Mouse (Mus musculus) liver, embryonic 11.5 days (tissue): ENCODE results near the gene Lpar4. TPM values are rescaled to one million over a fixed set of nuclear protein-coding genes. Genes with fewer than 3 reads are reported as not detected.
A peak's percentile ranks its signal among the peaks of the same experiment; 100 is the strongest.

Experiments
- ATAC-seq: fragments of 200-750 bp; cut with Nextera tagmentation; replicated peaks from 2 replicates; pipeline ENCODE4 v1.8.0; 2017; ENCODE audit warnings: moderate number of reproducible peaks, mild to moderate bottlenecking, moderate TSS enrichment, moderate library complexity; ENCODE audit not compliant: low FRiP score
- DNase-seq: peaks from one replicate; pipeline ENCODE4 v3.0.0-alpha.2; 2017; ENCODE audit warnings: low spot score
- H3K27ac ChIP-seq: fragments of 300-500 bp; sonication (generic); 2 replicates; pipeline ENCODE4 v1.5.1; 2014; ENCODE audit warnings: mild to moderate bottlenecking, low read depth, low read length, control low read depth
- H3K27me3 ChIP-seq: fragments of 300-500 bp; sonication (generic); replicated peaks from 2 replicates; pipeline ENCODE4 v1.6.1; 2014; ENCODE audit warnings: low read length, mixed read lengths; ENCODE audit not compliant: control insufficient read depth, insufficient read depth
- H3K36me3 ChIP-seq: fragments of 300-500 bp; sonication (generic); 2 replicates; pipeline ENCODE4 v1.6.1; 2014; ENCODE audit warnings: mild to moderate bottlenecking, low read length, moderate library complexity, mixed read lengths; ENCODE audit not compliant: control insufficient read depth, insufficient read depth
- H3K4me1 ChIP-seq: fragments of 300-500 bp; sonication (generic); replicated peaks from 2 replicates; pipeline ENCODE4 v1.6.1; 2014; ENCODE audit warnings: low read length, mixed read lengths; ENCODE audit not compliant: control insufficient read depth, insufficient read depth
- H3K4me2 ChIP-seq: fragments of 300-500 bp; sonication (generic); 2 replicates; pipeline ENCODE4 v1.6.1; 2014; ENCODE audit warnings: mild to moderate bottlenecking, control low read depth, moderate library complexity
- H3K4me3 ChIP-seq: fragments of 300-500 bp; sonication (generic); 2 replicates; pipeline ENCODE4 v1.5.1; 2014; ENCODE audit warnings: low read depth, low read length, control low read depth
- H3K9ac ChIP-seq: fragments of 300-500 bp; sonication (generic); 2 replicates; pipeline ENCODE4 v1.6.1; 2014; ENCODE audit warnings: low read depth, low read length, control low read depth
- H3K9me3 ChIP-seq: fragments of 300-500 bp; sonication (generic); 2 replicates; pipeline ENCODE4 v1.6.1; 2016; ENCODE audit warnings: low read length, inconsistent platforms, mixed read lengths; ENCODE audit not compliant: control insufficient read depth
- WGBS: fragments of 180-500 bp; shearing (Covaris S2); extraction: QIAGEN DNeasy Blood & Tissue Kit; methylation state at CpG from one replicate; pipeline ENCODE4 v1.1.7; 2014; 5-methylcytosine and 5-hydroxymethylcytosine counted together
- polyA plus RNA-seq: library from polyadenylated mRNA; unstranded; fragments of >200 nt; fragmentation: Nextera tagmentation; extraction: Ambion mirVana; gene quantifications from 2 replicates; pipeline ENCODE4 v1.2.1, GENCODE M21; 2014

Lpar4 gene
- polyA plus RNA-seq = 9.9 and 12.0 TPM in 2 replicates

DNA sequence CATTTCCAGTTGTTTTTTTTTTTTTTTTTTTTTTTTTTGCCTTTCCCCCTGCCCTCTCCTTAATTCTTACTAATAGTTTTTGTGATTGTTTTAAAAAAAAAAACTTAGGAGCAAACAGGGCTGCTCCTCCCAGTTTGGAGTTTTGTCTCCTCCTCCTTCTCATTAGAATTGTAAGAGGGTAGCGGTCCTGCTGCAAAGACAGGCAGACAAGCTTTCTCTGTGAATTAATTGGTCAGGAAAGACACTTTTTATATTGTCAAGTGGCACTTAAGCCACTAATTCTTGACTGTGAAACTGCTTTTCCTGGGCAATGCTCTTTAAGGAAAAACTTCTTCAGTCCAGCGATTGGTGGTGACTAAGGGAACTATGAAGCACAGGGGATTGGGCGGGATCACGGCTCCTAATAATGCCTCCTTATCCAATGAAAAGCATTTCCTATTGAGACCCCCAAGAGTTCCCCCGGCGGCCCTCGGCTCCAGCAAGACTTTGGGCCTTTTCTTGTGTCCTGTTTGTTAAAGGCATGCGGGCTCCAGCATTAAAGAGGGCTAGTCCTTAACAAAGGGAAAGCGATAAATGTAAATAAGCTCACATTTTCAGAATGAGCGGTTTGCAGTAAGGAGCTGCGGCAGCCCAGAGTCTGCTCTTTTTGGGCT is at the start of gene Lpar4:
Gene Lpar4 (plus strand): TSS at position 451 of the 653 bp plus-strand sequence.
- Histone ChIP-seq H3K9ac (0 out of 2 replicates have a peak within 1 kb of the TSS, but pooled peaks have one; percentile 25), H3K4me3 (peak within 1 kb of the TSS; percentile 43), H3K9me3 (no peaks in the 10 kb centered on the region), H3K4me2 (peak within 1 kb of the TSS; percentile 57), H3K4me1 (no peaks in the 10 kb centered on the region), H3K27me3 (no peaks in the 10 kb centered on the region), H3K36me3 (no peaks in the 10 kb centered on the region), H3K27ac (no peak within 1 kb of the TSS)
- peak; percentile 37 for DNase-seq
- no peak; the same call in 1 of the 2 replicates for ATAC-seq
- 13% methylated on average over 11 of the region's 11 CpGs for WGBS

DNA sequence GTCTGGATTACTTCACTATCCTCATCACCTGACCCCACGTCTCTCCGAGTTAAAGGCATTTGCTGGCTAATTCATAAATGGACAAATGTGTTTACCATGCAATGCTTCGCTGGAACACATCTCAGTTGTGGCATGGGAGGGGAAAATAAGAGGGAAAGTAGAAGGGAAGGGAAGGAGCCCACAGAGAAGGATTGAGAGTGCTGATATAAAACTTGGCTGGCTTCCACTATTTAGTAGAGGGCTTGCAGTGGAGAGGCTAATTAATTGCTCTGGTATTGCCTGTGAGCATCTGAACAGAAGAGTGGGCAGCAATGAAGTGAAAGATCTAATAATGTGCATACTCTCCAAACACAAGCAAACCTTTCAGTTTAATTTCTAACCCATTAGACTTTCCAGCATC is 49.0 kb upstream of the Lpar4 start:
- WGBS = 56% methylated on average over 3 of the region's 3 CpGs
- Histone ChIP-seq H3K4me3 (no peak overlapping the region), H3K4me1 (no peaks in the 10 kb centered on the region), H3K9me3 (no peaks in the 10 kb centered on the region), H3K36me3 (no peaks in the 10 kb centered on the region), H3K9ac (no peak overlapping the region), H3K27me3 (no peaks in the 10 kb centered on the region), H3K4me2 (no peak overlapping the region), H3K27ac (no peak overlapping the region)
- DNase-seq (no peak), ATAC-seq (no peak)

DNA sequence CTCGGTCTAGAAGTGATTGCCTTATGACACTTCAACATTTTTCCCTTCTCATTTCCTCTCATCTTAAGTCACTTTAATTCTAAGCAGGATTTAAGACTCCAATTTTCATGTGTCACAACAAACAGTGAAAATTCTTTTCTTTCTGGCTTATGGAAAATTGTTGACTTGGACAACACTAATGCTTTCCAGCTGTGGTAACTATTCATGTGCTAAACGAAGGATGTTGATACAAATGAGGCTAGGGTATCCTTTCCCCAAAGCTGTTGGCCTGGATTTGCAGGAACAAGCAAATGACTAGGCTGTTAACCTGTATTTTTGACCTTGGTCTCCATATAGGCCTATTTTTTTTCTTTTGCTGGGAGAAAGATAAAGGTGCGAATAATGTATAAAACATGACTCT is 48.5 kb upstream of the Lpar4 start:
- H3K9me3 ChIP-seq = no peaks in the 10 kb centered on the region
- no peaks in the 10 kb centered on the region for H3K4me1 ChIP-seq
- H3K9ac ChIP-seq = no peak overlapping the region
- no peak overlapping the region for H3K4me3 ChIP-seq
- WGBS = 47% methylated on average over 3 of the region's 3 CpGs
- no peaks in the 10 kb centered on the region for H3K36me3 ChIP-seq
- no peak for ATAC-seq
- no peak overlapping the region for H3K4me2 ChIP-seq
- DNase-seq = no peak
- H3K27me3 ChIP-seq = no peaks in the 10 kb centered on the region
- no peak overlapping the region for H3K27ac ChIP-seq

DNA sequence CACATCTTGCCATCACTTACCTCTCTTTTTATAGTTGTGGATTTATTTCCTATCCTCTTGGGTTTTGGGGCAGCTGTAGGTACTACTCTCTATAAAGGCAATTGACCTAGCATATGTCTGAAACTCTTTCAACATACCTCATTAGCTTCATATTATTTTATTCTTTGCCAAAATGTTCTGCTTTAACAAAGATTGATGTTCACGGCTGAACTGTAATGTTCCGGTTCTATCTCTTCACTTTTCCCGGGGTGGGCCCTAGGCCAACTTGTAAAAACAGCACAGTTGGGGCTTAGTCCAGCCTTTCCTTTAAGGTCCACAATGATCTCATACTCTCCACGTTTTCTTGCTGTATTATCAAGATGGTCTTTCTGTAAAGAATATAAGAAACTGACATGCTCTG is 48.1 kb upstream of the Lpar4 start:
- no peak overlapping the region for H3K4me3 ChIP-seq
- no peaks in the 10 kb centered on the region for H3K4me1 ChIP-seq
- H3K27ac ChIP-seq = no peak overlapping the region
- H3K27me3 ChIP-seq = no peaks in the 10 kb centered on the region
- DNase-seq (no peak), ATAC-seq (no peak)
- 64% methylated on average over 4 of the region's 4 CpGs for WGBS
- H3K36me3 ChIP-seq = no peaks in the 10 kb centered on the region
- H3K9me3 ChIP-seq = no peaks in the 10 kb centered on the region
- H3K4me2 ChIP-seq = no peak overlapping the region
- H3K9ac ChIP-seq = no peak overlapping the region

DNA sequence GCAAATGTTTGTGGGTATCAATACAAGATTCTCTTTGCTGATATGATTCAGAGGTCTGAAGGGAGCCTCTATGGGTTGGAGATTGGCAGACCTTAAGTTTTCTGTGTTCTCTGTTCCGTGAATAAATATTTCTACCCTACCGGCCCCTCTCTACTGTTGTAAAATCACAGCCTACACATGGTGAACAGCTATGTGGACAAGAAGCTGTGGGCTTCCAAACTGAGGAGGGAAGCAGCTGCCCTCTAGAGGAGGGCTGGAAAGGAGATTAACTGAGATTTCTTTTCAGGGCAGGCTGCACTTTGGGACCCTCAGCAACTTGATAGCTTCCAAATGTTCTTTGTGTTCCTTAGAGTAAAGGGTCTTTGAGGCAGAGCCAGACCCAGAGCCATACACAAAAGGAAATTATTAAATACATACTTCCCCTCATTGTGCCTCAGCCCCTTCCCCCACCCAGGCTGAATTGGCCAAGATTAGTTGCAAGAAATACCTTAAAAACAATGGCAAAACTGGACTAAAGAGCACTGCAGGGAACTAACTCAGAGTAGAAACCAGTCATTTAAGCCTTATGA is 22.6 kb upstream of the Lpar4 start:
- Histone ChIP-seq H3K36me3 (no peaks in the 10 kb centered on the region), H3K4me2 (no peak overlapping the region), H3K4me1 (no peaks in the 10 kb centered on the region), H3K9me3 (no peaks in the 10 kb centered on the region), H3K27me3 (no peaks in the 10 kb centered on the region), H3K27ac (no peak overlapping the region), H3K4me3 (no peak overlapping the region), H3K9ac (no peak overlapping the region)
- 70% methylated on average over 2 of the region's 2 CpGs for WGBS
- ATAC-seq (no peak), DNase-seq (no peak)

DNA sequence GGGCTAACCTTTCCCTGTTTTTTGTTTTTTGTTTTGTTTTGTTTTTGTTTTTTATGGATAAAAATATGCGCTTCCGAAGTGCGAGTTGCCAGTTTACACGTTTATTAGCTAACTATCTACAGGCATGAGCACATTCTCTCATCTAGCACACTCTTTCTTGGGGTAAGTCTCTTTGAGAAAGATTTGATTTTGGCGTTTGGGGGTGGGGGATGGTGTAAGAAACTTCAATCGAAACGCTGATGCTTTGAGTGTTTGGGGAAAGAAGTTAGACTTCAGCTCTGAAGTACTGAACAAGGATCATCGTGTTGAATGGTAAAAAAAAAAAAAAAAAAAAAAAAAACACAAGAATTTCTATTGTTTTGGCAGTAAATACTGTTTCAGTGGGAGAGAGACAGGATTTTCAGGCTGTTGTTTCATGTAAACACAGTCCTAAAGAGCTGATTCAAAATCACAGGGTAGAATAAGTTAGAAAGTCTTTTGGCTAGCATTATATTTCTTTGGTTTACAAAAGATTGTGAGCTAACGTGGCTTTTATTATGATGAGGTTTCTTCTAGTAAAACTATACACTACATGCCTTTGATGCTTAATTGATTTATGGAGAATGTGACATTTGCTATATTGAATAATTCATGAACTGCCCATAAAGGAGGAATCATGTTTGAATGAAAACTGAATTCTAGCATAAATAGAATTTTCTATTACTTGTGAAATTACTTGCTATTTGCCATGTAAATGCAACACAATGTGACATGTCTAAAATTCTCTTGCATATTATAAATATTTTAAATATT is 599 bp downstream of the Lpar4 start:
- H3K4me2 ChIP-seq = peak overlapping the region; percentile 57
- no peaks in the 10 kb centered on the region for H3K4me1 ChIP-seq
- 0 out of 2 replicates have a peak overlapping the region, but pooled peaks have one; percentile 25 for H3K9ac ChIP-seq
- 9% methylated on average over 9 of the region's 9 CpGs for WGBS
- DNase-seq = no peak
- H3K27me3 ChIP-seq = no peaks in the 10 kb centered on the region
- H3K36me3 ChIP-seq = no peaks in the 10 kb centered on the region
- H3K27ac ChIP-seq = no peak overlapping the region
- H3K9me3 ChIP-seq = no peaks in the 10 kb centered on the region
- ATAC-seq = no peak
- H3K4me3 ChIP-seq = peak overlapping the region; percentile 43

DNA sequence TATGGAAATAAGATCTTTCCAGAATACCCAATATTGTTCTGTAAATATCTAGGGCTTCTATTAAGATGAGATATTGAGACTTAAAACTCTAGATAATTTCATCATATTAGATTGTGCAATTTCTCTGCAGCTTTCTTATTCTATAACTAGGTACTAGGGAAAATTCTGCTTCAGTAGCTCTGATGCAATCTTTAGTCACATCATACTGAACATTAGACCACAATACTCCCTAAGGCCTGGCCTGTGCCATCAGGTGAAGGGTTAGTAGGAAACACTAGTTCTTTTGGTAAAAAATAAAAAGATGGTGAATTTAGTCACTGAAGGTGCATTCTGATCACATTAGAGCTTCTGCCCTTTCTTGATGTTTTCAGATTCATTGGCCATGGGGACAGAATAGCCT is 4.1 kb downstream of the Lpar4 start:
- no peak for ATAC-seq
- no peak overlapping the region for H3K4me3 ChIP-seq
- no peak for DNase-seq
- no peaks in the 10 kb centered on the region for H3K4me1 ChIP-seq
- H3K4me2 ChIP-seq = no peak overlapping the region
- no peaks in the 10 kb centered on the region for H3K9me3 ChIP-seq
- H3K27ac ChIP-seq = no peak overlapping the region
- no peaks in the 10 kb centered on the region for H3K27me3 ChIP-seq
- H3K36me3 ChIP-seq = no peaks in the 10 kb centered on the region
- H3K9ac ChIP-seq = no peak overlapping the region

DNA sequence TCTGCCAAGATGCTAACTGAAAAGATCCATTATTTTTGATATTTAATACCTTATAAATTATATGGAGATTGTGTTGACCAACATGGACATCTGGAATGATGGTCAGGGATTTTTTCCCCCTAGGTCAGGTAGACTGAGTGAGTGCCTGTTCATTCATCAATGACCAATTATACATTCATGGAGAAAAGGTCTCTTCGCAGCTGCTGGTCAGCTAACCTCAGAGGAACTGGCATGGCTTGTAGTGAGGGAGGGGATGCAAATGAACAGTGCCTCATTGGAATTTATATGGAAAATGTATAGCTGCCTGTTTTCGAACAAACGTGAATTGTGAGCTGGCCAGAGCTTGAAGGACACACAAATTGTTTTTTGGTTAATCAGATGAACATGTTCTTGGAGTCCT is 18.9 kb downstream of the Lpar4 start:
- ATAC-seq = no peak
- DNase-seq = no peak
- WGBS = 73% methylated on average over 3 of the region's 3 CpGs

More for the DNA sequence above, 18.9 kb downstream of the Lpar4 start:
- Histone ChIP-seq H3K4me2 (no peak overlapping the region), H3K36me3 (no peaks in the 10 kb centered on the region), H3K27me3 (no peaks in the 10 kb centered on the region), H3K4me3 (no peak overlapping the region), H3K27ac (no peak overlapping the region), H3K9ac (no peak overlapping the region), H3K4me1 (no peaks in the 10 kb centered on the region), H3K9me3 (no peaks in the 10 kb centered on the region)
